Mouse (Mus musculus) lung, adult 2 months (tissue): ENCODE measurements at regions not wholly inside any gene's neighbourhood (a gene's known extent, or its start where the extent isn't known, plus 50 kb on each side); places are given as distances from the start of the nearest gene placed in this dataset.

Experiments used
- CTCF ChIP-seq: fragments of 200-500 bp; IDR thresholded peaks from 2 replicates; pipeline ENCODE4 v1.5.1; 2011; ENCODE audit warnings: mild to moderate bottlenecking, low read length, control low read depth; ENCODE audit not compliant: insufficient read depth
- POLR2A ChIP-seq: fragments of 200-500 bp; IDR thresholded peaks from 2 replicates; pipeline ENCODE4 v1.6.1; 2011; ENCODE audit warnings: low read depth, mild to moderate bottlenecking, control low read depth, low read length, borderline replicate concordance; ENCODE audit errors: extremely low read depth

DNA sequence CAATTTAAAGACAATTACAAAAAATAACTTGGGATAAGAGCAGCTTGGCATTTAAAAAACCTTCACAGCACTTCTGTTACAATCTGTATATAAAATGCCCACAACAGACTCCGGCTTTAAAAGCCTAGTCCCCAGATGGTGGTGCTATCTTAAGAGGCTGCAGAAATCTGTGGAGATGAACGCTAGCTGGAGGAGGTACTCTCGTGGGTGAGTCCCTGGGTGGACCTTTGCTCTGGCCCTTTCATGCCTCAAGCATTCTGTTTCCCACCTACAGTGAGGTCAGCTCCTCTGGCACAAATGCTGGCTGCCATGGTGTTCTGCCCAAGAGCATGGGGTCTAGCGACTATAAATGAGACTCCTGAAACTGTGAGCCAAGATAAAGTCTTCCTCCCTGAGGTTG lies 280.6 kb upstream of the 9630041A04Rik start:
- TF ChIP-seq CTCF (no peak), POLR2A (no peak)
